Mouse (Mus musculus) heart, postnatal 0 days (tissue): ENCODE results near the gene Dlg4. TPM values are rescaled to one million over a fixed set of nuclear protein-coding genes. Genes with fewer than 3 reads are reported as not detected.

Experiments used
- ATAC-seq: fragments of 200-750 bp; cut with Nextera tagmentation; 2 replicates; pipeline ENCODE4 v1.8.0; 2017; ENCODE audit warnings: low read depth, moderate number of reproducible peaks, moderate library complexity; ENCODE audit not compliant: insufficient read depth
- DNase-seq: peaks from one replicate; pipeline ENCODE4 v3.0.0-alpha.2; 2016; ENCODE audit warnings: low spot score
- H3K27ac ChIP-seq: fragments of 300-500 bp; sonication (generic); 2 replicates; pipeline ENCODE4 v1.5.1; 2014; ENCODE audit warnings: low read depth, mild to moderate bottlenecking
- H3K27me3 ChIP-seq: fragments of 300-500 bp; sonication (generic); 2 replicates; pipeline ENCODE4 v1.6.1; 2014; ENCODE audit warnings: low read length, mixed read lengths; ENCODE audit not compliant: control insufficient read depth, insufficient read depth
- H3K36me3 ChIP-seq: fragments of 300-500 bp; sonication (generic); replicated peaks from 2 replicates; pipeline ENCODE4 v1.6.1; 2014; ENCODE audit warnings: low read length, mixed read lengths; ENCODE audit not compliant: control insufficient read depth, insufficient read depth
- H3K4me1 ChIP-seq: fragments of 300-500 bp; sonication (generic); 2 replicates; pipeline ENCODE4 v1.6.1; 2014; ENCODE audit warnings: antibody characterized with exemption; ENCODE audit not compliant: control insufficient read depth, insufficient read depth
- H3K4me2 ChIP-seq: fragments of 300-500 bp; sonication (generic); 2 replicates; pipeline ENCODE4 v1.6.1; 2014; ENCODE audit warnings: low read depth, mild to moderate bottlenecking, low read length, moderate library complexity
- H3K4me3 ChIP-seq: fragments of 300-500 bp; sonication (generic); 2 replicates; pipeline ENCODE4 v1.5.1; 2014; ENCODE audit warnings: low read depth, low read length
- H3K9ac ChIP-seq: fragments of 300-500 bp; sonication (generic); replicated peaks from 2 replicates; pipeline ENCODE4 v1.6.1; 2014; ENCODE audit warnings: low read depth, low read length, mixed read lengths
- H3K9me3 ChIP-seq: fragments of 300-500 bp; sonication (generic); replicated peaks from 2 replicates; pipeline ENCODE4 v1.6.1; 2016; ENCODE audit warnings: low read length; ENCODE audit not compliant: control insufficient read depth
- CTCF ChIP-seq: IDR thresholded peaks from 2 replicates; pipeline ENCODE4 v1.5.1; 2016; ENCODE audit warnings: antibody characterized with exemption, control low read depth, low read depth
- EP300 ChIP-seq: IDR thresholded peaks from 2 replicates; pipeline ENCODE4 v1.6.1; 2016; ENCODE audit warnings: antibody characterized with exemption, low read depth
- WGBS: fragments of 180-500 bp; shearing (Covaris S2); extraction: QIAGEN DNeasy Blood & Tissue Kit; methylation state at CpG from one replicate; pipeline ENCODE4 v1.1.7; 2014; 5-methylcytosine and 5-hydroxymethylcytosine counted together
- polyA plus RNA-seq: library from polyadenylated mRNA; unstranded; fragments of >200 nt; fragmentation: Nextera tagmentation; extraction: Ambion mirVana; gene quantifications from 2 replicates; pipeline ENCODE4 v1.2.1, GENCODE M21; 2015
- total RNA-seq: library from RNA; depleted of rRNA; stranded (reverse); fragments of >200 nt; gene quantifications from 2 replicates; pipeline ENCODE4 v1.2.3, GENCODE M21; 2014; ENCODE audit warnings: low replicate concordance

The Dlg4 gene
- total and polyA plus RNA-seq, 2 experiments from 2014 or later, result 2.2 to 10.3 TPM

- WGBS, result 47% methylated on average over 7 of the region's 7 CpGs
- Histone ChIP-seq H3K4me1 (peaks cover 32% of the 10 kb centered on the region), H3K9me3 (no peaks in the 10 kb centered on the region), H3K9ac (peak overlapping the region; percentile 56; the same call in 1 of the 2 replicates), H3K4me2 (no peak overlapping the region), H3K27ac (no peak overlapping the region), H3K36me3 (peaks cover 18% of the 10 kb centered on the region), H3K4me3 (no peak overlapping the region), H3K27me3 (no peaks in the 10 kb centered on the region)
- ATAC-seq (no peak), DNase-seq (no peak)
- TF ChIP-seq CTCF, result no peak
- TF ChIP-seq EP300, result no peak
These were observed 541 bp downstream of the Dlg4 start for GRCm38 (mm10) chr11:70017199-70017767.

DNA sequence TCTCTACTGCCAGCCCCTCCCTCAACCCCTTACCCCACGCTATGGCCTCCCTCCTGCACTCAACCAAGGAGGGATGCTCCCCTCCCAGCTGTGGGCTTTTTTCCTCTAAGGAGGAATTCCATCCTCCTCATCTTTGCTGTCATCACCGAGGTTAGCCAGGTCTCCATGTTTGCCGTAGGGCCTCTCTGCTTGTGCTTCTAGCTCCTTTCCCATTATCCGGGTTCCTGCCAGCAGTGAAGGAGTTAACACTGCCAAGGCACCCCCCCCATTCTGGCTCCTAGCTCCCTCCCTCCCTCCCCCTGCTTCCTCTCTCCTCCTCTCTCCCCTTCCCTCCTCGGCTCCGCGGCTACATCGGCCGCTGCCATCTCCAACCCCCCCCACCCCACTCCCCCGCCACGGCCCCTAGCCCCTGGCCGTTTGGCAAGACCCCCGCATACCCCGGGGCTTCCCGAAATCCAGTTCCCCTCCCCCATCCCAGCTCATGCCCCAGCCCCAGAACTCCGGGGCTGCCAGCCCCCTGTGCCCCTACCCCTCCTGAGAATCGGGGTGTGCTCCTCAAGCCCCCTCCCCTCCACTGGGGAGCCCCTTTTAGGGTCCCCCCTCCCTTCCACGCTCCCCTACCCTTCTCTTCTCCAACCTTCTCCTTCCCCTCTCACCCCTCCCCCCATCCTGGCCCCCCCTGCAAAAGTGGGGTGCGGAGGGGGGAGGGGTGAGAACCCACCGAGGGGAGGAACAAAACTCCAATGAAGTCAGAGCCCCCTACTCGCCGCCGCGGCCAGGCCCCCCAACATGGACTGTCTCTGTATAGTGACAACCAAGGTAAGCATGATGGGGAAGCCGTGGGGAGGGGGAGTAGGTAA lies 1.6 kb downstream of the Dlg4 start:
- Histone ChIP-seq H3K4me2 (peak overlapping the region; percentile 71), H3K27me3 (no peaks in the 10 kb centered on the region), H3K27ac (peak overlapping the region; percentile 74), H3K4me3 (peak overlapping the region; percentile 56), H3K36me3 (peaks cover 8% of the 10 kb centered on the region), H3K9ac (peak overlapping the region; percentile 56), H3K4me1 (peaks cover 32% of the 10 kb centered on the region), H3K9me3 (no peaks in the 10 kb centered on the region)
- TF ChIP-seq CTCF (no peak), EP300 (no peak)
- WGBS, result 3% methylated on average over 25 of the region's 25 CpGs
- no peak for ATAC-seq
- DNase-seq, result peak; percentile 39

- Histone ChIP-seq H3K4me2 (peak overlapping the region; percentile 71), H3K4me3 (peak overlapping the region; percentile 56; the same call in 1 of the 2 replicates), H3K27ac (0 out of 2 replicates have a peak overlapping the region, but pooled peaks have one; percentile 16), H3K9ac (no peak overlapping the region), H3K9me3 (no peaks in the 10 kb centered on the region), H3K36me3 (no peaks in the 10 kb centered on the region), H3K27me3 (0 out of 2 replicates have a peak, but pooled peaks cover 4% of the 10 kb centered on the region), H3K4me1 (peaks cover 28% of the 10 kb centered on the region)
- 20% methylated on average over 1 of the region's 2 CpGs for WGBS
- TF ChIP-seq CTCF (no peak), EP300 (no peak)
- ATAC-seq (no peak), DNase-seq (no peak)
These were observed 2.8 kb downstream of the Dlg4 start for GRCm38 (mm10) chr11:70019495-70020021.

GRCm38 (mm10) chr11:70020022-70020631 lies 3.4 kb downstream of the Dlg4 start:
- Histone ChIP-seq H3K9me3 (no peaks in the 10 kb centered on the region), H3K27me3 (0 out of 2 replicates have a peak, but pooled peaks cover 4% of the 10 kb centered on the region), H3K9ac (no peak overlapping the region), H3K27ac (peak overlapping the region; percentile 52), H3K4me2 (peak overlapping the region; percentile 71; the same call in 1 of the 2 replicates), H3K36me3 (no peaks in the 10 kb centered on the region), H3K4me1 (peaks cover 26% of the 10 kb centered on the region), H3K4me3 (no peak overlapping the region)
- ATAC-seq (no peak), DNase-seq (no peak)
- TF ChIP-seq EP300, result no peak
- no peak for TF ChIP-seq CTCF
- WGBS, result 20% methylated on average over 8 of the region's 8 CpGs

DNA sequence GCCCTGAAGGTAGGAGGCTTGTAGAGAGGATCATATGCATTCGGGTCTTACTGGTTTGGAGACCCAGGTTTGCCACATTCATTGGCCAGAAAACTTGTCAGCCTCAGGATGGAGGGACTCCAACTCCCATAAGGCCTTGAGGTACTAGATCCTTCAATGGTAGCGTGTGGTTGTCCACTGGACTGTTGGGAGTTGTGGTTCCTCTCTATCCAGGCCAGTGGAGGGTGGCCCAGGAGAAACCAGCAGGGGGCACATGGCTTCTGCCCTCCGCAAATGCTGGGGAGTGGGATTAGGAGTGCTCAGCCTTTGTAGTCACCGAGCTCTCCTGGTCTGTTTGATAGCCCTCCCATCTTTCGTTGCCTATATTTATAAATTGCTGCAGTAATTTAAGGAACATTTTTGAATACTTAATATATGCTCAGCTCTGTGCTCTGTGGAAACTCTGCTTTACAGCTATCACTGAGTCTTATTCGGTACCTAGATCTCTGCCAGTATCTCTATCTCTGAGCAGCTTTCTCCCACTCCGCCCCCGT lies 4.1 kb downstream of the Dlg4 start:
- Histone ChIP-seq H3K4me1 (peaks cover 26% of the 10 kb centered on the region), H3K9ac (no peak overlapping the region; the same call in 1 of the 2 replicates), H3K27me3 (0 out of 2 replicates have a peak, but pooled peaks cover 5% of the 10 kb centered on the region), H3K27ac (peak overlapping the region; percentile 43), H3K4me3 (peak overlapping the region; percentile 56), H3K36me3 (no peaks in the 10 kb centered on the region), H3K9me3 (no peaks in the 10 kb centered on the region), H3K4me2 (peak overlapping the region; percentile 88)
- ATAC-seq, result peak; percentile 93
- DNase-seq, result peak; percentile 90
- no peak for TF ChIP-seq EP300
- peak; percentile 70 for TF ChIP-seq CTCF
- 0% methylated on average over 8 of the region's 8 CpGs for WGBS
